Mouse (Mus musculus) thymus, postnatal 14 days (tissue): ENCODE data around the gene Barhl2.

Experiments used
- DNase-seq: peaks from one replicate; pipeline ENCODE4 v3.0.0; 2021

Barhl2 gene

DNA sequence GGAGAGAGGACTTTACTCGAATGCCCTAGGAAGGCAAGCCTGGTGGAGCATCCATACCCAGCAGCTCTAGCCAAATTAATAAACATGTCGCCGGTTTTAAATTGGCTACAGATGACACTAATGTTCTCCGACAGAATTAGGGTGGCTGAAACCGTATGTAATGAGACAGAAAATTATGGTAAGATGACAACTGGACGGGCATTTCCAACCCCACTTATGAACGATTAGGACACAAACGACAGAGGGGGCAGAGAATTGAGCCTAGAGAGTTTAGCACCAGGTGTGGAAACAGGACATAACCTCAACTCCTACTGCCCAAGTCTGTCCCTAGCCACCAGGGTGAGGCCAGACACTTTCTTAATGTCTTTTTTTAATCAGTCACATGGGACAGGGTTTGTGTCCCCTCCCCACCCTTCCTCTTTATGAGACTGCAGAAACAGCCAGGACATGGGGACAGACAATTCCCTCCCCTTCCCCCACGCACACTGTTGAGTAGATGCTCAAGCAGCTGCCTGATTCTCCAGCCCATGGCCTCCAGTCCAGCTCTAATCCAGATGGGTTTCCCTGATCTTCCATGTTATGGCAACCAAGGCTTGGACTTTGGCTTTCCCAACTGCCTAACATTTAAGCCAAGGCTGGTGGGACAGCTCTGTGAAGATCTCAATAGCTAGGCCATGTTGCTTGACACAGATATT lies 3.4 kb downstream of the Barhl2 start:
- no peak for DNase-seq

DNA sequence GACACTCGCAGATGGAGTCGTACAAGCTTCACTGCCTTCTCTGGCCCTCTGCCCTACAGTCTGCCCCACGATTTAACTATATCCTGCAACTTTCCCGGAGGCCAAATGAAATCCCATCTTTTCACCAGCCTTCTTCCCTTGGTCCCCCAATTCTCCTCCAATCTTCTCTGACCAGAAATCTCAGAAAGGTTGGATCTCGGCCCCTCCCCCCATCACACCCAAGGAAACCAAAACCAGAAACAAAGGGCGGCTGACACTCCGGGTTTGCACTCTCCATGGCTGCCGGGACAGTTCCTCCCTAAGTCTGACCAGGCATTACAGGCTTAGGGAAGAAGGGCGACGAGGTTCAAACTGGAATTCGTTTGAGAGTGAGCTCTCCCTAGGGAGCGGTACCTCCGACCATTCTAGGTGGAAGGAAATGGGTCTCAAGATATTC lies 4.1 kb downstream of the Barhl2 start:
- DNase-seq: no peak

DNA sequence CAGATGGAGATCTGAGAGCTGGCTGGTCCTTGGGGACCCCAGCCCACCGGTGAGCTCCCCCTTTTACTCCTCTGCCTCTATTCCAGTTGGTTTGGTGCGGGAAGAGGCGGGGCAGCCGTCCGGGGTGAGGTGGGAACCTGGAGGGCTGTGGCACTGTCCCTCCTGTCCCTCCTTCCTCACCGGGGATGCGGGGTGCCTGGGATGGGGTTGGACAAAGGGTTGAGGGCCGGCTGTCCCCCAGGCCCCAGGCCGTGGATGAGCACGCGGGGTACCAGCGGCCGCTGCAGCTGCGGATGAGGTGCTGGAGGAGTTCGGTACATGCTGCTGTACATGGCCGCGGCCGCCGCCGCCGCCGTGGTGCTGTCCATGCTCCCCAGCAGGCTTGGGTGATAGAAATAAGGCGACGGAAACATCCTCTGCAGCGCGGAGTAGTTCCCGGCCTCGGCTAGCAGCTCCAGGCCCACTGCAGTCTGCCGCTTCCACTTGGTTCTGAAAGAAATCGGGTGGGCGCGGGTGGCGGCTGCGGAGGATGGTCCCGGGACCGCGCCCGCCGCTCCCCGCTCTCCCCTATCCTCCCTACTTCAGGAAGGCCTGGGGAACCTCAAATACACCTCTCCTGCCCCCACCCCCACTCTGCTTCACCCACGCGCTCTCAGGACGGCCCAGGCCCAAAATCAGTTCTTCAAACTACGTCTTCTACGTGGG lies 4.6 kb downstream of the Barhl2 start:
- no peak for DNase-seq

DNA sequence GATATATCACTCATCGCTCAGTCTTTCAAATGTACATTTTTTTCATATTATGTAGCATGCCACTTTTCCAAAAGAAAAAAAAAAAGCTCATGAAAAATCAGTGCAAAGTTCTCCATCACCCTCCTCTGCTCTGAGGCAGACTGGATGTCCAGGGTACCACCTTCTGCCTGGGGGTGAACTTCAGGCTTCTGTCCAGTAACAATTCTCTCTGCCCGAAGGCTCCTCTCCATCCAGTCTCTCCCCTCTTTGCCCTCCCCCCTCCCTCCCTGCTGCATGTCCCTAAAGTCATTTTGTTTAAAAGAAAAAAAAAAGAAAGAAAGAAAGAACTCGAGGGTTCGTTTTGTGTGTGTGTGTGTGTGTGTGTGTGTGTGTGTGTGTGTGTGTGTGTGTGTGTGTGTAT lies 5.3 kb downstream of the Barhl2 start:
- no peak for DNase-seq

DNA sequence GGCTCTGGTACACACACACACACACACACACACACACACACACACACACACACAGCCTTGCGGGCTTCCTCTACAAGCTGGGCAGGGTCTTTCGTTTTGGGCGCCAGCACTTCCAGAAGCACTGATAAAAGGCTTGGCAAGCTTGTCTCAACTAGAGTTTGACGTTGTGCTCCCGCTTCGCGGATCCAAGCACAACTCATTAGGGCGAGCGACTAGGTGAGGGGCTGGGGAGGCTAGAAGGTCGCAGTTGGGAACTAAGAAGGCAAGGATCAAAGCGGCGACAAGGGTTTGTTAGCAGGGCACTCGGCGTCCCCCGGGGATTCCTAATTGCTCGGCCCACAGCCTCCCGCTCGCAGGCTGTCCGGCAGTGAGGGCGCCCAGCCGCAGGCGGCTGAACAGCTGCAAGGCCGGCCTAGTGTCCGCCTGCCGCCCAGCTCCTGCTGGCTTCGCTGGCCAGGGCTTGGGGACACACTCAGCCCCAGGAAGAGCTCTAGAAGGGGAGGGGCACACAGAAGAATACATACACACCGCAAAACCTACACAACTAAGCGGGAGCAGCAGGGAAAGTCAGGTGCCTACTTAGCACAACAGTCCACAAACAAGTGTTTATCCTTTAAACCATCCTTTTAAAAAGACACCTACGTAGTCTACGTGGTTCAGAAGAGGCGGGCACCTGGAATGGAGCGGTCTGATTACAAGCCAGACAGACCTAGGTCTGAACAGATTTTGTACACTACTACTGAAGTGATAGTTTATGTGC lies 6.1 kb downstream of the Barhl2 start:
- DNase-seq: no peak

DNA sequence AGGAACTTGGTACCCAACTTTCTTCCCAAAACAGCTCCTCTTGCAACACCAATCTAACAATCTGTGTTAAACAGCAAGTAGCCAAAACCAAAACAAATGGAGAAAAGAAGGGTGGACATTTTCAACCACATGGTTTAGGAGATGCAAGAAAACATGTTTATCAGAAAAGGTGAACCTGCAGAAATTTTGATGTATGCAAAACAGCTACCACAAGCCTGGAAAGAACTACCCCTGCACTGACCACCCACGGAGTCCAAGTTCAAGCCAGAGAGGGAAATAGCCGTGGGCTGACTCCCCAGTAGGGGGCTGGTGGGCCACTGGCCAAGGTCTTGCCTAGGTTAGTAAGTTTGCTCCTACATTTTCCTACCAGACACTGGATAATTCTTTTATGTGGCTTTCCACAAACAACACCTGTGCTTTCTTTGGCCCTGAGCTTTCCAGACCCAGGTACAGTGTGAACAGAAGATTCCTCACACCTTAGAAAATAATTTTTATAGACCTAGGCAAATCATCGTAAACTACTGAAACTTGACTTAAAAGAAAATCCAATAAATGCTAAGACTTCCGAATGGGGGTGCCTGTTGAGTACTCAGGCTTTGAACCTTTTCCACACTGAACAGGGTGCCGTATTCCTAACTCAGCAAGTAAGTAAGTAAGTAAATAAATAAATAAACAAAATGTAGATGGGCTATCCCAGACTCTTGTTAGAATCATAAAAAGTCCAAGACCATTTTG lies 7.4 kb downstream of the Barhl2 start:
- no peak for DNase-seq

DNA sequence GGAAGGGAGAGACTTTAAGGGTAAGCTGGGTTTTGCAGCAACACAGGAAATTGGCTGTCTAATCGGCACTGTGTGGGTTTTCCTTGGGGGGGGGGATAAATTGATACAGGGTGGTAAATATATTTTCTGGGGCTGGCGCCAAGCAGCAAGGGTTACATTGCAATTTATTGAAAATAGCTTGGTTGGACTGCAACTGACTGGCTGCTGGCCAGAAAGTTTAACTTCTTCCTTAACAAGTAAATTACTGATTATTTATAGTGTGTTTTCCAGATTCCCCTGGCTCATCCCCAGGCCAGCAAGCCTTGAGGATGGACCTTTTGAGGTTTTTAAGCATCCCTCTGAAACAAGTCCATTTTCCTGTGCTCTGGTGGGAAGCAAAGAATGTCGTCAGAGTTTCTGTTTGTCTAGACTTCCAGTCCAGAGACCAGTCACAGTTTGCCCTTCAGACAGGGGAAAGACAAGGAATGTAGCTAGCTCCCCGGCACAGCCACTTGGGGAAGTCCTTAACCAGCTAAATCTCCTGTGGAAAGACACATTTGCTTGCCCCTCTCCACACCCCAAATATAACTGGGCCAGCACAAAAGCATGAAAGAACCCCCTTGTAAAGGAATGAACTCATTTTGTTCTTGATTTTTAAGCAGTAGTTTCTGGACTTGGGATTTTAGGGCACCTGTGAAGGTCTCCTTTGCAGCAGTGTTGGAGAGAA lies 8.1 kb downstream of the Barhl2 start:
- no peak for DNase-seq

DNA sequence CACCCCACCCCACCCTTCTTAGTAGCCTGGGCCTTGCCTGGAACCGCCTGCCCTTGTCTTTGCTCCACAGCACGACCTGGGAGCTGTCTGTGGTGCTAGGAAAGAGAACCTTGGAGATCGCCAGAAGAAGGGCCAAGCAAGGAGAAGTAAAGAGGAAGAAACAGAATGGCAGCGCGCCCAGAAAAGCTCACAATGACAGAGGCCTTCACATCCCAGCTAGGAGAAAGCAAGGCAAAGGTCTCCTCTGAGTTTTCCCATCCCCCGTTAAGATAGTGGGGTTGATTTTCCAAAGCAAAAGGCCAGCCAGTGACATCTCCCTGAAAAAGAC lies 9.2 kb downstream of the Barhl2 start:
- no peak for DNase-seq

DNA sequence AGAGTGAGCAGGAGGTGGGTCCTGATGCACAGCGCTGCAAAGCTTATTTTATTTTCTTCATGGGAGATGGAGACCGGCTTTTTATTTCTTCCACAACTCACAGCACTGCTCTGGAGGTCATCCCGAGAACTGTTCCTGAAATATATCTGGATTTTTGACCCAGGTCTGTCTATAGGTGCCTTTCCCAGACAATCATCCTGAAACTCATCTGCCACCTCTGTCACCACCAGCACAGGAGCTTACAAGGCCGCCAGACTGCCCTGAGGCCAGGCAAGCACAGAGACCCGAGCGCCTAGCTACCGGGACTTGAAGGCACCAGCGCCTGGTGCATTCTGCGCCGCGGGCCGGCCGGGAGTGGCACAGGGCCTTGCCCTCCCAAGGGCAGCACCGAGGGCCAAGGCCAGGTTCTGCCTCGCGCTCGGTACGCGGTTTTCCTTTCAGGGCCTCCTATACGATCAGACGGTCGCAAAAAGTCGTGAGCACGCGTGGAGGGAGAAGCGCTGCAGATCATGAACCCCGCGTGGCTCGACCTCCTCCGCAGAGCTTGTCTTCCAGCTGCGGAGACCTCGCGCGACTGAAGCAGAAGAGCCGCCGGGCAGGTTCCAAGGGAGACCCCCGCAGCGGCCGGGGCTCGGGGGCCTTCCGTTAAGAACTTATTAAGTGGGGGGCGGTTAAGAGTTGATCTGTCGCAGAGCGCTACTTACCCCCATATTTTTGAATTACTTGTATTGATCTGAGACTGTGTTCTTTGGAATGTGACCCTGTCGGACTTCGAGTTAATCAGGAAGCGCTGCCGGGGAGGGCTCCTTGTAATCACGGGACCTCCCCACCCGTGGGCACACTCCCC lies 9.8 kb downstream of the Barhl2 start:
- DNase-seq: no peak

DNA sequence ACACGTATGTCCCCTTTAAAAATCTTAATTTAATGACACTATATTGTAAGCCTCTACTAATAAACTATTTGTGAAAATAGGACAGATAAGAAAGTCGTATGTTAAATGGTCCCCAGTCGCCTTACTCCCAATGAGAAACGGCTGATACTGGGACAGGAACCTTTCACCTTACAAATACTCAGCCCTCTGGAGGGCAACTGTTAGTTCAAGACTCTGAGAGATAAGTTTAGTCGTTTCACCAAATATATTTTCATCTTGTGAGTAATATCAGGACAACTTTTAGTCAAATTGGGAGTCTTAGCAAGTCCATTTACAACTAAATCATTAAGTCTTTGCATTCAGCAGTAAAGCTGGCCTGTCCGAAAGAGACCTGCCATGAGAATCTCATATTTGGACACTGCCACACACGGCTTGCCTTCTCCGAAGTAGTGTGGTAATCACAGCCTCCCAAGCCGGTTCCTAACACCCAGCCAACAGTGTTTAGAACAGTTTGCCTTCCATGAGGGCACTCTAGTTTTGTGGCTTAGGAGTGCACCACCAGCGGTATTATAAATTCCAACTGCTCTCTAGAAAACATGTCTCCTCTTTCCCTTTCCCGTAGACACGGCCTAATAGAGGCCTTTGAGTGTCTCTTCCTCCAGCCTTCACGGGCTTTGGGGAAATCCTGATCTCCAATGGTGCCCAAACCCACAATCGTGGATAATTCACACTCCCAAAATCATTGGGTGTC lies 10.7 kb downstream of the Barhl2 start:
- no peak for DNase-seq

DNA sequence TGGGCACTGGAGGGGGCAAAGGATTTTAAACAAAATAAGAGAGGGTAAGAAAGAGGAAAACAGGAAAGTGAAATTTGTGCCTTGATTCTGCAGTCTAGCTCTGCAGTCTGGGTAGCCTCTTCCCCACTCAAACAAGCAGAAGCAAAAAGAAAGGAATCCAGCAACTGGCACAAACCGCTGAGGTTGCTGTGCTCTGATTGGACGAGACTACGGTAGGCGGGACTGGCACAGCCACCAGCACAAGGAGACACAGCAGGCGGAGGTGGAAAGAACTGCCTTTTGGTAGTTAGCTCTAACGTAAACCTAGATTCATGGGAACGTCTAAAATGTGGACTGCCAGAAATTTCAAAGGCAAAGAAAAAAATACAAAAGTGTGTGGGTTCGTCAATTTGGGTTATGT lies 11.4 kb downstream of the Barhl2 start:
- DNase-seq: peak; percentile 42

DNA sequence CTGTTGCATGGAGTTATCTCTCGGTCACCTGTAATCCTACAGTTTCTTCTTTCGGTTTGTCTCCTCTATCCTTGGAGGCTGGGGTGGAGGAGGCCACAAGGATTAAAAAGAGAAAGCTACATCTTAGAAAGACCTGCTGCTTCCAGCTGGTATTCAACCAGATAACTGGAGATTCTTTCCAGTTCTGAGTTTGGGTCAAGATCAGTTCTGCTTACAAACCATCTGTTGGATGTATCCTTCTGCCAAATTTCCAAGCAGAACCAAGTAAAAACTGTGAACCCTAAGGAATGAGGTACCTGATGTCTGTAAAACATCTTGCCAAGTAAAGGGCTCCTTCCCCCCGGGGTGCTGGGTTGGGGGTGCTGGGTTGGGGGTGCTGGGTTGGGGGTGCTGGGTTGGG lies 12.3 kb downstream of the Barhl2 start:
- no peak for DNase-seq

DNA sequence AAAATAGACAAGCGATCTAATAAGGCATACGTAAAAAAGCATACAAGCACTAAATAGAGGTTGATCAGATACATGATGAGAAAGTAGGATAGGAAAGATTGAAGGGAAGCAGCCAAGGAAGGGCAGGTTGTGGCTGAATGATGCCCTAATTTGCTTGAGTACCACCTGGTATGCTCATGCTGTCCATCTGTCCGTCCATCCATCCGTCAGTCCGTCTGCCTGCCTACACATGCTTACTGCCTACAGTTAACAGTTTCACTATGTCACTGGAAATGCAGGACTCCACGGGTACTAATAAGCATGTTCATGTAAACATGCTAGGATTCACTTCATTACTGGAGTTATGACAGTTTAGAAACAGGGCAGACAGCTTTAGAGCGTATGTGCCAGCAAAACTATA lies 19.1 kb downstream of the Barhl2 start:
- DNase-seq: no peak

DNA sequence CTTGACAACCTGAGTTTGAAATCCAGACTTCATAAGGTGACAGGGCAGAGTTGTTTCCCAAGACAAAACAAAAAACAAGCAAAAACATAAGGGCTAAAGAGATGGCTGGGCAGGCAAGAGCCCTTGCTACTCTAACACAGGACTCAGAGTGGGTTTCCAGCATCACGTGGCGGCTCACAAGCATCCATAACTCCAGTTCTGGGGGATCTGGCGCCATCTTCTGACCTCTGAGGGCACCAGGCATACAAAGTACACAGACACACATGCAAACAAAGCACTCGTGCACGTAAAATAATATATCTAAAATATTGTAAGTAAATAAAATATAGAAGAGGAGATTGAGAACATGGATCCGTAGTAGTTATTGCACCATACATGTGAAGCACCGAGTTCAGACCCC lies 31.9 kb downstream of the Barhl2 start:
- DNase-seq: no peak

DNA sequence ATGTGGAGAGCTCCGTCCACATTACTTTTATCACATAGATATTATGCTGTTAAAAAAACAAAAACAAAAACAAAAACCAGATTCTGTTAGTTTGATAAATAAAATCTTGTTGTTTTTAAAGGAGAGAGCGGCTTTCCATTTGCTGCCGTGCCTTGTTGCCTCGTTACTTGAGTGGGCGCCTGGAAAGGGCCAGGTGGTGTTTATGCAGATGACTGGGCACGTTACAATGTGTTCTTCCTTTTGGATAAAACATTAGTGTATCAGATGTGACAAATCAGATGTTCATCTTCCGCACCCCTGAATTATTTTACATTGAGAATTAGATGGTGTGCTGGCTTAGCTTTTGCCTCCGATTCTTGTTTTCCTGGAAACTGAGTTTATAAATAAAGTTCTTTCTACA lies 37.1 kb downstream of the Barhl2 start:
- DNase-seq: no peak

DNA sequence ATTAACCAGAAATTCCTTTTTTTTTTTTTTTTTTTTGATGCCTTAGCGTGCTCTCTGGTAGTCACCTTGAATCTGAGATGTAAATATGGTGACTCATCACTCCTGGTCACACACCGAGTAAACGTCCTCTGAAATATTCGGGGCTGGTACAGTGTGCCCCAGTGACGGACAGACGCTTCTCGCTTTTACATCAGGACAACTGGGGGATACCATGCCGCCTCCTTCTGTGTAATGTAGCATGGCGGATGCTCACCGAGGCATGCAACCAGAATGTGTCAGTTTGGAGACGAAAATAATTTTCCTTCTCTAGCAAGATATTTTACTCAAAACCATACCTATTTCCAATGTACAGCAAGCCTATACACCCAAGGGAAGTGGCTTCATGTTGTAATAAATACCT lies 37.6 kb downstream of the Barhl2 start:
- DNase-seq: no peak

DNA sequence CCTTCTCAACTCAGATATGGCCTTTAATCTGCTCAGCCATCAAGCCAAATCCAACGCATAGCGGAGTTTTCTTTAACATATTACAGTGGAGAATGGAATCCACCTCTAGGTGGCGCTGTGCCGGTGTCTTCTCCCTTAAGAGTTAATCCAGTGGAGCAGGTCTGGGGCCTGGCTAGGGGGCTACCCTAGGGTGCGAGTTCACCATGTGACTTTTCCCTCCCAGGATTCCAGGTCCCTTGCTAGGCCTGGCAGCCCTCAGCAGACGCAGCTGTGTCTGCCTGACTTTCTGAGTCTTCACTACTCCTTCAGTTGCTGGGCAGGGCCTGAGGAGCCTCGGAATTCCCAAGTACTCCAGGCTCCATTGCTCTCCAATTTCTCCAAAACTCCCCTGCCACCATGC lies 40.8 kb downstream of the Barhl2 start:
- DNase-seq: peak; percentile 5

DNA sequence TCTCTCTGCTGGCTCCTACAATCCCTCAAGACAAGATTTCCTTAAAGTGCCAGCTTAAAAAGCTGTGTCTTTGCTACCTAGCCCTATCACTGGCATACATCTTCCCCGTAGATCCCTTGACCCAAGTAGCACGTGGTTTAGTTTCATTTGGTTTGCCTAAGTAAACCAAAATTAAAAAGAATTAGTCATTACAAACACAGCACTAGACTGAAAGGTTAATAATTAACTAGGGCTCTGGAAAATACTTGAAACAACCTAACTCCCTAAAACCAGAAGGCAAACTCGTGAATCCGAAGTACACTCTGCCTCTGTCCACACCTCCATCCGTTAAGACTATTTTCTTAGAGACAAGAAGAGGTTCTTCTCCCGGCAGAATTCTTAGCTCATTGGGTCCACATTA lies 41.4 kb downstream of the Barhl2 start:
- DNase-seq: no peak

DNA sequence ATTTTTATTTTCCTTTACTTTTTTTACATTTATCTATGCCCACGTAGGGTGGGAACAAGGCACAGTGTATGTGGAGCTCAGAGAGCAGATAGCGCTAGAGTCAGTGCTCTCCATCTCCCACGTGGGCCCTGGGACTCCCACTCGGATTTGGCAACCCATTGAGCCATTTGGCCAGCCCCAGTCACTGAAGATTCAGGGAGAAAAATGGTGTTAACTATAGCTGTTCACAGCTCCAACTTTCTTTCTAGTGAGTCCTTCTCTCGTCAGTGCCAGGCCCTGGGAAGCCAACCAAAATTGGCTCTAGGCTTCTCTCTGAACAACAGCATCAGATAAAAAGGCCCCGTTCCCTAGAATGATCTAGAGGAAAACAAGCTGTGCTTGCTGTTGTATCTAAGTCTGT lies 42.2 kb downstream of the Barhl2 start:
- DNase-seq: no peak

DNA sequence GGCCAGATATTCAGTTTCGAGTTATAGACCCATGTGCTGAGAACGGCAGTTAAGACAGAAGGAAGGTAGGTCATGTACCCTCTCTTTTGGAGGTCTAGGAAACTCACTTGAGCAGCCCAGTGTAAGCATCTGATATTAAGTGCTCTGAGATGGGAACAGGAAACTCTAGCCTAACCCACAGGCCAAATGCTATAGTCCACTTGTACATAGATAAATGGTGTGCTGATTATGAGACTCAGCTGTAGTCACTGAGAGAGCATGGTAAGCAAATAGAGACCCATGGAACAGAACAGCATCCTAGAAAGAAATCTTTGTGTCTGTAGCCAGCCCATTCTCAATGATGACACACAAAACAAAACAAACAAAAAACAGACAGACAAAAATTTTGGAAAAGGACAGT lies 55.2 kb downstream of the Barhl2 start:
- no peak for DNase-seq
